Mouse (Mus musculus): ENCODE data around the gene Tmem26.

DNA sequence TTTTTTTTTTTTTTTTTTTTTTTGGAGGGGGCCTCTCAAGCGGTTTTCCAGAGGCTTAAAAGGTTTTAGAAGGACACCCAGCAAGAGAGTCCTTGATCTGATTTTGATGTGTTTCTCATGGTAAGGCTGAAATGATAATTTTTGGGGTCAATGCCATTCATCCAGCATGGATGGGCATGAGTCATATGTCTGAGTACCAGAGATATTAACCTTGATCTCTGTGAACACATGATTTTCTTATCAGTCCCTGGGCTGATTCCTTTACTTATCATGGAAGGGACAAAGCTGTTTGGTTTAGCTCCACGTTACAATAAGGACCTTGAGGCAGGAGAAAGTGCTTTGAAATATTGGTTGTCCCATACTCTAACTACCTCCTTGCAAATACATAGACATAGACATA lies 10.5 kb upstream of the Tmem26 start:
- TF ChIP-seq MAFK (IDR thresholded peaks at IDR 0.05; ENCODE audit: insufficient read depth, low read depth, low read length): no peak
- TF ChIP-seq ZC3H11A (IDR thresholded peaks at IDR 0.05; ENCODE audit: borderline replicate concordance, low read depth, low read length): no peak
- TF ChIP-seq HCFC1 (IDR thresholded peaks at IDR 0.05; ENCODE audit: borderline replicate concordance, insufficient read depth, low read length): no peak
- no peak for TF ChIP-seq CHD2 (IDR thresholded peaks at IDR 0.05; ENCODE audit: low read depth, low read length)

Data from ES-E14 (cell line).